Mouse (Mus musculus) embryonic facial prominence, embryonic 13.5 days (tissue): ENCODE results near the gene Hgd. TPM values are rescaled to one million over a fixed set of nuclear protein-coding genes. Genes with fewer than 3 reads are reported as not detected.

ENCODE experiments used
- ATAC-seq: fragments of 200-750 bp; cut with Nextera tagmentation; 2 replicates; pipeline ENCODE4 v1.8.0; 2017; ENCODE audit warnings: low read depth; ENCODE audit not compliant: insufficient number of reproducible peaks, insufficient read depth, low FRiP score, low TSS enrichment
- H3K27ac ChIP-seq: fragments of 300-500 bp; sonication (generic); 2 replicates; pipeline ENCODE4 v1.5.1; 2015; ENCODE audit warnings: moderate library complexity, mild to moderate bottlenecking, inconsistent platforms
- H3K27me3 ChIP-seq: fragments of 300-500 bp; sonication (generic); 2 replicates; pipeline ENCODE4 v1.6.1; 2015; ENCODE audit warnings: mild to moderate bottlenecking, inconsistent platforms
- H3K36me3 ChIP-seq: fragments of 300-500 bp; sonication (generic); 2 replicates; pipeline ENCODE4 v1.6.1; 2015; ENCODE audit warnings: mild to moderate bottlenecking, inconsistent platforms
- H3K4me1 ChIP-seq: fragments of 300-500 bp; sonication (generic); 2 replicates; pipeline ENCODE4 v1.6.1; 2015; ENCODE audit warnings: inconsistent platforms
- H3K4me2 ChIP-seq: fragments of 300-500 bp; sonication (generic); 2 replicates; pipeline ENCODE4 v1.6.1; 2015; ENCODE audit warnings: moderate library complexity, mild to moderate bottlenecking, inconsistent platforms
- H3K4me3 ChIP-seq: fragments of 300-500 bp; sonication (generic); 2 replicates; pipeline ENCODE4 v1.5.1; 2015; ENCODE audit warnings: mild to moderate bottlenecking, inconsistent platforms
- H3K9ac ChIP-seq: fragments of 300-500 bp; sonication (generic); 2 replicates; pipeline ENCODE4 v1.6.1; 2015; ENCODE audit warnings: mild to moderate bottlenecking, inconsistent platforms
- H3K9me3 ChIP-seq: fragments of 300-500 bp; sonication (generic); 2 replicates; pipeline ENCODE4 v1.6.1; 2016; ENCODE audit warnings: inconsistent platforms
- WGBS: fragments of 180-500 bp; shearing (Covaris S2); methylation state at CpG from one replicate; pipeline ENCODE4 v1.1.7; 2015; ENCODE audit warnings: mixed read lengths; 5-methylcytosine and 5-hydroxymethylcytosine counted together
- polyA plus RNA-seq: library from polyadenylated mRNA; unstranded; fragments of >200 nt; fragmentation: Nextera tagmentation; extraction: Ambion mirVana; gene quantifications from 2 replicates; pipeline ENCODE4 v1.2.1, GENCODE M21; 2015

Gene Hgd
- polyA plus RNA-seq, 1 experiment from 2014 or later, result 0.20 TPM

DNA sequence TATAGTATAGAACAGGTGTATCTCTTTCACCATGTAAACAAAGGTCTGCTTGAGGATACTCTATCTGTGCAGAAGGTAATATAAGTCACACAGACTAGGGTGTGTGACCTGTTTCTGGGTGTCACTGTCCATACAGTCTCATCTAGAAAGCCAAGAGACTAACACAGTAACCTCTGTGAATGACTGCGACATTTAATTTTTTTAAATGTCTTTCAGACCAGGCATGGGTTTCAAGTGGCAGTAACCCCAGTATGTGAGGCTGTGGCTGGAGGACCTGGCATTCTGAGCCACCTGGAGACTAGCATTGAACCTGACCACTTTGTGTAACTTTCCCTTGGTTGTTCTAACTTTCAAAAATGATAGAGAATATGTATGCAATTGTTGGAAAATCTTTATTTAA lies 73.1 kb downstream of the Hgd start:
- Histone ChIP-seq H3K27ac (no peak overlapping the region), H3K9ac (no peak overlapping the region), H3K4me3 (peak overlapping the region; percentile 87), H3K27me3 (no peaks in the 10 kb centered on the region), H3K36me3 (peaks cover 8% of the 10 kb centered on the region), H3K9me3 (no peaks in the 10 kb centered on the region), H3K4me1 (peaks cover 15% of the 10 kb centered on the region), H3K4me2 (peak overlapping the region; percentile 74)
- 73% methylated on average over 1 of the region's 1 CpGs for WGBS
- no peak for ATAC-seq

DNA sequence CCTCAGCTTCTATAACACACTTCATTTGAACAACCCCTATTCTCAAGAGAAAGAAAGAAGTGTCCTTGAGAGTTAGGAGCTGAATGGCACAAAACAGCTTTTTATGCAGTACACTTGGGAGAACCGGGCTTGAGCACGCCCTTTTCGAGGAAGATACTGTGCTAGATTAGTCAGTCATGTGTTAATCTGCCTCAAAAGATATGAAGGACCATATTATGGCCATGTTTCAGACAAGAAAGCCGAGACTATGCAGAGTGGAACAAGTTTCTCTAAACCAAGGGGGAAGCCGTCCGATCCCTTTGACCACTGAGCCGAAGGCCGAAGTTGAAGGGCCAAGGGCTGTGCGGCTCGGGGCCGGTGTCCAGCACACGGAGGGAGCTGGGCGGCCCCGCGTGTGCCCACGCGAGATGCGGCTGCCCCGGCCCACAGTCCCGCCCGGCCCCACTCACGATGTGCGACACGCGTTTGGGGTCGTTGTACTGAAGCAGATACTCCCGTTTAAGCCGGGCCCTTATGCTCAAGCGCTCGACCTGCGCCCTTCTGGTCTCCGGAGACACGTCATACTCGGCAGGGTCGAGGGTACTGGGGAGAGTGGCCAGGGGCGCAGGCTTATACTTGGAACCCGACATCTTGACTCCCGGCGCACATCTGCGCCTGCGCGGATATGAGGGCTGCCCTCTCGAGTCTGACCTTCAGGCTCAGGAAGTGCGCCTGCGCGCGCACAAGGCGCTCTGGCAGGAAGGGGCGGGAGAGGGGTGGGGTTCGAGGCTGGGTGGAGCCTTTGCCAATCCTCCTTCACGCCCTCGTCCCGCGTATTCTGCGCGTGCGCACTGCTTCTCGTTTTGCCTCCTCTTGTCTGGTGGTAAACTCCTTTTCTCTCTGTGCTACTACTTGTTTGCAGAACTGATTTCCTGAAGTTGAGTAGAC lies 74.0 kb downstream of the Hgd start, which contains the start of gene Ndufb4:
TSS of gene Ndufb4 (minus strand) at position 723 of the 927 bp plus-strand sequence.
- Histone ChIP-seq H3K36me3 (0 out of 2 replicates have a peak, but pooled peaks cover 5% of the 10 kb centered on the region), H3K4me2 (peak within 1 kb of the TSS; percentile 74), H3K4me1 (peaks cover 15% of the 10 kb centered on the region), H3K4me3 (peak within 1 kb of the TSS; percentile 87), H3K27ac (peak within 1 kb of the TSS; percentile 73), H3K9ac (peak within 1 kb of the TSS; percentile 93), H3K27me3 (no peaks in the 10 kb centered on the region), H3K9me3 (no peaks in the 10 kb centered on the region)
- under 1% methylated on average over 57 of the region's 58 CpGs for WGBS
- peak; percentile 94 for ATAC-seq

DNA sequence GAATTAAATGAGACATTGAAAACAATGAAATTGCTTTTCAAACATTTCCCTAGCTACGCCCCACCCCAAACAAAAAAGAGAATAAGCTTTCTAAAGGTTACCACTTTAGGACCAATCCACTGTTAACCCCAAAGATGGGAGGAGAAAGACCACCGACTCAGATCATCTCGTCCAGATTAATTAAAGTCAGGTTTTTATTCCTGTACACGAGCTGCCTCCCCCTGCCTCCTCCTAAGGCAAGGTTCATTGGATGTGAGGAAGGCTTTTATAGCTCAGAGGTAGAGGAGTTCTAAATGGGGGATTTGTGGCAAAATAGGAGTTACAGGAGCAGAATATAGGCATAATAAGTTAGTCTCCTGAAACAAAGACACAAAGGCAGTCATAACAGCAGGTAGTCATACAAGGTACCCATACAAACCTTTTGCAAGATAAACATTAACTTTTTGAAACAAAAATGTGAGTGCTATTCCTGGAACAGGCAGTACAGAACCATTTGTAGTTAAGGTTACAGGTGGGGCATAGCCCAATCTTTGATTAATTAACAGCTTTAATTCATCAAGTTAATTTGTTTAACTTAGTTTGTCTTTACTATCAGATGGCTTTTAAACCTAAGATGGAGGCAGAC lies 75.0 kb downstream of the Hgd start:
- H3K27ac ChIP-seq, result no peak overlapping the region
- WGBS, result 56% methylated on average over 4 of the region's 4 CpGs
- no peaks in the 10 kb centered on the region for H3K9me3 ChIP-seq
- H3K27me3 ChIP-seq, result no peaks in the 10 kb centered on the region
- H3K4me3 ChIP-seq, result peak overlapping the region; percentile 87
- ATAC-seq, result no peak
- peak overlapping the region; percentile 61 for H3K4me2 ChIP-seq
- H3K36me3 ChIP-seq, result 0 out of 2 replicates have a peak, but pooled peaks cover 5% of the 10 kb centered on the region
- no peak overlapping the region for H3K9ac ChIP-seq
- peaks cover 15% of the 10 kb centered on the region for H3K4me1 ChIP-seq

DNA sequence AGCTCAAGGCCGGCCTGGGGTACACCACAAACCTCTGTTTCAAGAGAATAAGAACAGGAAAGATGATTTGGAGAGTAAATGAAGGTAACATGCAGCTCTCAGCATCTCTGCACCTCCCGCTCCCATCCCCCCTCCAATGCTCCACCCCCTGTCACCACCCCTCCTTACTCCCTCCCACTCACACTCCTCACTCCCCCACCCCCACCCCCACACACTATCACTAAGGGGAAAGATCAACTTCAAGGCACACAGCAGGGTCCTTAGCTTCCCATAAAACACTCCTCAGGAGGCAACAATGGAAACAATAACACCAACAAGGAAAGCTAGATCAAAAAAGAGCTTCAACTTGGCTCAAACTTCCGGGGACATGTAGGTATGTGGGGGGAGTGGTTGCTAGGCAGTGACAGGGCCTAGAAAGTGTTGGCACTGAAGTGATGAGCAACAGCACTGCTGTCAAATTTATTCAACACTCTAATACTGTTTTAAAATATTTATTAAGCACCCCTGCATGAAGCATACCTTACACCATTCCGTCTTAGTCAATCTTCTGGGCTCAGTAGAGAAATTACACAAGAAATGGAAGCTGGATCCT lies 75.9 kb downstream of the Hgd start:
- H3K27me3 ChIP-seq, result no peaks in the 10 kb centered on the region
- H3K9me3 ChIP-seq, result no peaks in the 10 kb centered on the region
- H3K36me3 ChIP-seq, result 0 out of 2 replicates have a peak, but pooled peaks cover 3% of the 10 kb centered on the region
- no peak overlapping the region for H3K4me2 ChIP-seq
- no peak overlapping the region for H3K9ac ChIP-seq
- 34% methylated on average over 4 of the region's 4 CpGs for WGBS
- no peak overlapping the region for H3K27ac ChIP-seq
- ATAC-seq, result no peak
- H3K4me1 ChIP-seq, result peaks cover 15% of the 10 kb centered on the region
- H3K4me3 ChIP-seq, result no peak overlapping the region

DNA sequence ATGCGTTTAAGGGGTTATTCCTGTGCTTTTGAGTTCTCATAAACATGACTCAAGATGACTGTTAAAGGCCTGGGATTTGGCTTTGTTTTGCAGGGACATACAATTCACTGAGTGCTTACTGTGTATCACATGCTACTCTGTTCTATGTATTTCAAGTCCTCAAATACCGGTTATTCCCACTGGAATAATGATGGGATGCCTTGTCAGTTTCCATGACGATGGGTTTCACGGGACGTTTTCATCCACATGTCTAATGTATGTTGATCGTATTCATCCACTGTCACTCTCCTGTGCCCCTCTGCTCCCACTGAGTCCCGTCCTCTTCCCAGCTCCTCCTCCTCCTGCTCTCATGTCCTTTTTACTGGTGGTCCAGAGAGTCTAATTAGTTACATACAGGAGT lies 76.8 kb downstream of the Hgd start:
- no peak overlapping the region for H3K9ac ChIP-seq
- no peak overlapping the region for H3K4me3 ChIP-seq
- H3K36me3 ChIP-seq, result no peaks in the 10 kb centered on the region
- H3K9me3 ChIP-seq, result no peaks in the 10 kb centered on the region
- H3K4me1 ChIP-seq, result peaks cover 15% of the 10 kb centered on the region
- 82% methylated on average over 7 of the region's 7 CpGs for WGBS
- ATAC-seq, result no peak
- H3K27me3 ChIP-seq, result no peaks in the 10 kb centered on the region
- no peak overlapping the region for H3K4me2 ChIP-seq
- no peak overlapping the region for H3K27ac ChIP-seq

DNA sequence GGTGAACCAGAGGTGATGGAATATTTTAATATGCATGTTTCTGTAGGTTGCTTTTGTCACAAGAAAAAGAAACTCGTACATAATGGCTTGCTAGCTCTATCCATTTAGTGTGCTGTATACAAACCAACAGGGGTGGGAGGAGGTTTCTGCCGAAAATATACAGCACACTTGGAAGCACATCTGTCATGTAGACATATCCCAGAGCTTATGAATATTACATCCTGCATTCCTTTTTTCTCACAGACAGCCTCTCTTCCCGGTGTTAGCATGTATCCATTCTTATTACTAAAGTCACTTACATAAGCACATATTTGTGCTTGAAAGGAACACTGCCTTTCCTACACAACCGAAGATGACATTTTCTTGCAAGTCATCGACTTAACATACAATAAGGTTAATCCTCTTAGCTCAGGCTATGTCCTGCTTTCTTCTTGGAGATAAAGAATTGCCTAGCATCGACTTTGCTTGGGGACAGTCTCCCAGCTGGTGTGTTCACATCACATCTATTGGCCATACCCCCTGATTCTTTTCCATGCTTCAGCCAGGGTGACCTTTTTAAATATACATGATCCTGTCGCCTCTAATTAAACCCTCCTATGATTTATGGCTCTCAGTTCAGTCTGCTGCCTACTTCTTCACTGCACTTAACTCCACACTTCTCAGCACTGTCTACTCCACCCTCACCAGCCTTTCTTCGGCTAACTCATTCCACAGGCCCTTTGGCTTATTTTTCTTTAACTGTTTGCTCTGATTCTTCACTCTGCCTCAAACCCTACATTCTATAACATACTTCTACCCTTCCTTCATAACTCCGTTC lies 83.9 kb downstream of the Hgd start:
- no peaks in the 10 kb centered on the region for H3K27me3 ChIP-seq
- no peaks in the 10 kb centered on the region for H3K4me1 ChIP-seq
- 69% methylated on average over 9 of the region's 9 CpGs for WGBS
- no peak overlapping the region for H3K4me2 ChIP-seq
- ATAC-seq, result no peak
- H3K4me3 ChIP-seq, result no peak overlapping the region
- H3K9me3 ChIP-seq, result no peaks in the 10 kb centered on the region
- H3K27ac ChIP-seq, result no peak overlapping the region
- no peak overlapping the region for H3K9ac ChIP-seq
- H3K36me3 ChIP-seq, result no peaks in the 10 kb centered on the region

DNA sequence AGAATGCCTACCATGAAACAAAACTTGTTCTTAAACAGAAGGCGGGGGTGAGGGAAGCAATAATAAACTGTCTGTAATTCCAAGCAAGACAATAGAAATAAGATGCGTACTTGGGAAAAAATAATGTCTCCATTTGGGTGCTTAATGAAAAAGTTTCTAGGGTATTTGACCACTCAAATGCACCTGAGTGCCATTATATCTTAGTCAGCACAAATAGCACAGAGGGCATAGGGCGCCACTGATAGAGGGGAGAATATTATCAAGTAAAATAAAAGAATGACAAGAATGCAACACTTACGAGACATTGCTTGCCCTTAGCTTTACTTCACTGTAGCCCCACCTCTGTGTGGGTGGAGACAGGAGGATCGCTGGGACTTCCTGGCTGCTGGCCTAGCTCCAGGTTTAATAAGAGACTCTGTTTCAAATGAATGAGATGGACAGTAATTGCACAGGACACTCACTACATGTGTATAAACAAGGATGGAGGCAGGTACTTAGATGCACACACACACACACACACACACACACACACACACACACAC lies 85.5 kb downstream of the Hgd start:
- H3K4me3 ChIP-seq, result no peak overlapping the region
- WGBS, result 60% methylated on average over 5 of the region's 5 CpGs

DNA sequence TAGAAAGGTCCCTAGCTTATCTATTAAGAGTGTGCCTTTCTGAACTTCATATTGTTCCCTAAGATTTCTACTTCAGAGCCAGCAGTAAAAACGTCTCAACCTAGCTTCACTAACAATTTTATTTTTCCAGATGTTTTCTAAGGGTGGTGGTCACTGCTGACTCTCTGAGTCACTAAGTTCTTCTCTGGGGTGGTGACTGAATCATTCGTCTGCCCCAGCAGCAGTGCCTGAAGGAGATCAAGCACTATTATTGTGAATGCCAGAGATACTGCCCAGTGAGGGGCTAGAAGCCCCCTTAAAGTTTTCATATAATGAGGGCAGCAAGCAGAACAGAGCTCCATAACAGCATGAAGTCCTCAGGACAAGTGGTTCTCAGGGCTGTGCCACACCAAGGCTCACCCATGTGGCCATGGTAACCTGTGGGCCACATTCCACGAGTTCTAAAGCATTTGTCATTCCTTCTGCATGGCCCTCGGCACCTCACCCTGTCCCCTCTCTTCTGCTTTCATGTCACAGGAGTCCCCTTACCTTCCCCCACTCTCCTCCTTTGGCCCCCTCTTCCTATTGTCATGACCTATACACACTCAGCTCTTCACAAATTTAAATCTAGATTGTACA lies 90.8 kb downstream of the Hgd start:
- H3K4me3 ChIP-seq, result no peak overlapping the region
- H3K4me2 ChIP-seq, result no peak overlapping the region
- no peak for ATAC-seq
- H3K36me3 ChIP-seq, result no peaks in the 10 kb centered on the region
- WGBS, result 47% methylated on average over 4 of the region's 4 CpGs
- H3K27me3 ChIP-seq, result no peaks in the 10 kb centered on the region
- H3K9me3 ChIP-seq, result no peaks in the 10 kb centered on the region
- H3K27ac ChIP-seq, result no peak overlapping the region
- no peaks in the 10 kb centered on the region for H3K4me1 ChIP-seq
- H3K9ac ChIP-seq, result no peak overlapping the region

More for the DNA sequence above, 85.5 kb downstream of the Hgd start:
- H3K27ac ChIP-seq, result no peak overlapping the region
- no peak for ATAC-seq
- no peak overlapping the region for H3K9ac ChIP-seq
- no peaks in the 10 kb centered on the region for H3K4me1 ChIP-seq
- H3K9me3 ChIP-seq, result no peaks in the 10 kb centered on the region
- no peaks in the 10 kb centered on the region for H3K27me3 ChIP-seq
- H3K36me3 ChIP-seq, result no peaks in the 10 kb centered on the region
- H3K4me2 ChIP-seq, result no peak overlapping the region

DNA sequence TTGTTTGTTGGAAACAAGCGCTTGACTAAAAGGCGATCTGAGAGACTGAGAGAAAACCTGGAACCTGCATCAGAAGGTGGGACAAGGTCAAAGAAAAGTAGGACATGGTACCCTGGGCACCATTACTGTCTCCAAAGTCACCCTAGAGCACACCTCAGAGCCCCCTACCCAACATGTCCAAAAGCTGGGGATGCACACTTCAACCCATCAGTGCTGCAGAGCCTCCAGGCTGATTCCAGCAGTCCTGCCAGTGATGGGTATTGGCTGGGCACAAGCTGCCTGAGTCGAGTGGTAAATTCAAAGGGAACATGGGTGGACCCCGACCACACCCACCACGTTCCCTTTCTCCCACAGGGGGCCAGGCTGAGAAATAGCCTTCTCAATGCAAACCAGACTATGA lies 95.4 kb downstream of the Hgd start:
- Histone ChIP-seq H3K36me3 (no peaks in the 10 kb centered on the region), H3K9me3 (no peaks in the 10 kb centered on the region), H3K27ac (no peak overlapping the region), H3K4me1 (peaks cover 5% of the 10 kb centered on the region), H3K27me3 (no peaks in the 10 kb centered on the region), H3K4me2 (no peak overlapping the region), H3K9ac (no peak overlapping the region), H3K4me3 (no peak overlapping the region)
- 80% methylated on average over 5 of the region's 5 CpGs for WGBS
- no peak for ATAC-seq

DNA sequence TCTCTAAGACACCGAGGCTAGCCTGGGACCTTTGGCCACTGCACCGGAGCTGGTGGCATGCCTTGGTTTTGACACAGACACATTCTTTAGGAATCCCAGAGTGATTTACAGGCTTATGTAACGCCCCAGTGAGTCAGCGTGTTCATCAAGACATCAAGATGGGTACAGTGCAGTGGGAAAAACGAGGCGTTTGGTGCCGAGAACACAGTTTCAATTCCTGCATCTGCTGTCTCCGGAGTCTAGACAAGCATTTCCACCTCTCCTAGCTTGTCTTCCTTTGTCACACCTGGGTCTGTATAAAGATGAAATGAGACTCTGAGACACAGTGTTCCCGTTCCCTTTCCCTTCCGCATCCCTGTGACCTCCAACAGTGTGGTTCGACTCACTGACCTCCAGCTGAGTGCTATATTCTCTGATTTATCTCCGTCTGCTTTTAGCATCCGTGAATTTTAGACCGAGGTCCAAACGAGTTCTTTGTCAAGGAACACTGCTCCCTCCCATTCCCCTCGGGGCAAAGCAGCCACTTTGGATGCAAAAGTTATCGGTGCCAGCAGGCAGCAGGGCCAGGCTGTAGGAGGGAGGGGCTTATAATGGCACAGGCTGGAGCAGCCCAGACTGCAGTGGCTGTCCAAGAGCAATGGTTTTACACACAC lies 96.2 kb downstream of the Hgd start:
- H3K9me3 ChIP-seq, result no peaks in the 10 kb centered on the region
- H3K4me3 ChIP-seq, result no peak overlapping the region
- WGBS, result 48% methylated on average over 17 of the region's 17 CpGs
- no peaks in the 10 kb centered on the region for H3K27me3 ChIP-seq
- H3K9ac ChIP-seq, result no peak overlapping the region
- ATAC-seq, result no peak
- peak overlapping the region; percentile 45 for H3K4me2 ChIP-seq
- H3K36me3 ChIP-seq, result no peaks in the 10 kb centered on the region
- H3K27ac ChIP-seq, result no peak overlapping the region
- H3K4me1 ChIP-seq, result peaks cover 5% of the 10 kb centered on the region
